Mouse (Mus musculus) liver, embryonic 12.5 days (tissue): Measurements from ENCODE around the gene Stxbp3. TPM values are rescaled to one million over a fixed set of nuclear protein-coding genes. Genes with fewer than 3 reads are reported as not detected.

Source experiments
- ATAC-seq: fragments of 200-750 bp; cut with Nextera tagmentation; 2 replicates; pipeline ENCODE4 v1.8.0; 2017; ENCODE audit warnings: moderate number of reproducible peaks, mild to moderate bottlenecking, moderate library complexity
- H3K27ac ChIP-seq: fragments of 300-500 bp; sonication (generic); 2 replicates; pipeline ENCODE4 v1.5.1; 2016; ENCODE audit warnings: mild to moderate bottlenecking
- H3K27me3 ChIP-seq: fragments of 300-500 bp; sonication (generic); replicated peaks from 2 replicates; pipeline ENCODE4 v1.6.1; 2016; ENCODE audit warnings: mild to moderate bottlenecking, moderate library complexity
- H3K36me3 ChIP-seq: fragments of 300-500 bp; sonication (generic); 2 replicates; pipeline ENCODE4 v1.6.1; 2016; ENCODE audit warnings: mild to moderate bottlenecking, moderate library complexity
- H3K4me1 ChIP-seq: fragments of 300-500 bp; sonication (generic); 2 replicates; pipeline ENCODE4 v1.6.1; 2016
- H3K4me2 ChIP-seq: fragments of 300-500 bp; sonication (generic); 2 replicates; pipeline ENCODE4 v1.6.1; 2016; ENCODE audit warnings: mild to moderate bottlenecking, moderate library complexity
- H3K4me3 ChIP-seq: fragments of 300-500 bp; sonication (generic); 2 replicates; pipeline ENCODE4 v1.5.1; 2016; ENCODE audit warnings: mild to moderate bottlenecking, moderate library complexity
- H3K9ac ChIP-seq: fragments of 300-500 bp; sonication (generic); 2 replicates; pipeline ENCODE4 v1.6.1; 2016; ENCODE audit warnings: mild to moderate bottlenecking, moderate library complexity
- H3K9me3 ChIP-seq: fragments of 300-500 bp; sonication (generic); replicated peaks from 2 replicates; pipeline ENCODE4 v1.6.1; 2016; ENCODE audit warnings: mild to moderate bottlenecking, moderate library complexity
- WGBS: fragments of 180-500 bp; shearing (Covaris S2); methylation state at CpG from one replicate; pipeline ENCODE4 v1.1.7; 2016; ENCODE audit not compliant: insufficient replicate concordance; 5-methylcytosine and 5-hydroxymethylcytosine counted together
- polyA plus RNA-seq: library from polyadenylated mRNA; unstranded; fragments of >200 nt; fragmentation: Nextera tagmentation; extraction: Ambion mirVana; gene quantifications from 2 replicates; pipeline ENCODE4 v1.2.1, GENCODE M21; 2016

Gene Stxbp3
- polyA plus RNA-seq, 1 experiment from 2014 or later: 24.3 TPM

- peak overlapping the region; percentile 66 for H3K27ac ChIP-seq
Observed at GRCm38 (mm10) chr3:108756131-108756530, 84.2 kb downstream of the Stxbp3 start.

GRCm38 (mm10) chr3:108755542-108755941 is 84.8 kb downstream of the Stxbp3 start:
- Histone ChIP-seq H3K27me3 (0 out of 2 replicates have a peak, but pooled peaks cover 10% of the 10 kb centered on the region), H3K4me1 (peaks cover 56% of the 10 kb centered on the region), H3K27ac (peak overlapping the region; percentile 66), H3K36me3 (no peaks in the 10 kb centered on the region), H3K4me2 (peak overlapping the region; percentile 45), H3K9me3 (no peaks in the 10 kb centered on the region), H3K9ac (no peak overlapping the region), H3K4me3 (no peak overlapping the region)
- peak; percentile 71 for ATAC-seq
- 27% methylated on average over 2 of the region's 2 CpGs for WGBS

More at GRCm38 (mm10) chr3:108756131-108756530, 84.2 kb downstream of the Stxbp3 start:
- Histone ChIP-seq H3K4me3 (no peak overlapping the region), H3K36me3 (no peaks in the 10 kb centered on the region), H3K4me2 (peak overlapping the region; percentile 45), H3K27me3 (0 out of 2 replicates have a peak, but pooled peaks cover 10% of the 10 kb centered on the region), H3K9me3 (no peaks in the 10 kb centered on the region), H3K9ac (no peak overlapping the region), H3K4me1 (peaks cover 50% of the 10 kb centered on the region)
- no peak for ATAC-seq
- WGBS: 62% methylated on average over 1 of the region's 1 CpGs

DNA sequence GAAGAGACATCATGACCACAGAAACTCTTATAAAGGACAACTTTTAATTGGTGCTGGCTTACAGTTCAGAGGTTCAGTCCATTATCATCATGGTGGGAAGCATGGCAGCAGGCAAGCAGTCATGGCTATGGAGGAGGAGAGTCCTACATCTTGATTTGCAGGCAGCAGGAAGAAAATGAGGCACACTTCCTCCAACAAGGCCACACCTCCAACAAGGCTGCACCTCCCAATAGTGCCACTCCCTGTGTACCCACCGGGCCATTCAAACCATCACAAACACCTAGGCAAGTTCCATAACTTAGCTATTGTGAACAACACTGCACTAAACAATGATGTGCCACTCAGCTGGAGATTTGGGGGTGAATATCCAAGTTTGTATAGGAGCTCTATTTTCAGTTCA is 85.8 kb downstream of the Stxbp3 start:
- Histone ChIP-seq H3K4me2 (peak overlapping the region; percentile 45), H3K4me1 (peaks cover 65% of the 10 kb centered on the region)
- peak; percentile 55 for ATAC-seq

GRCm38 (mm10) chr3:108751691-108752090 is 88.6 kb downstream of the Stxbp3 start:
- peak overlapping the region; percentile 59 for H3K4me2 ChIP-seq
- H3K27ac ChIP-seq: peak overlapping the region; percentile 85
- H3K4me3 ChIP-seq: peak overlapping the region; percentile 20

More for the DNA sequence above, 85.8 kb downstream of the Stxbp3 start:
- no peaks in the 10 kb centered on the region for H3K36me3 ChIP-seq
- no peak overlapping the region for H3K9ac ChIP-seq
- no peaks in the 10 kb centered on the region for H3K9me3 ChIP-seq
- peak overlapping the region; percentile 66 for H3K27ac ChIP-seq
- H3K27me3 ChIP-seq: 0 out of 2 replicates have a peak, but pooled peaks cover 10% of the 10 kb centered on the region
- no peak overlapping the region for H3K4me3 ChIP-seq
- WGBS: 48% methylated on average over 1 of the region's 1 CpGs

DNA sequence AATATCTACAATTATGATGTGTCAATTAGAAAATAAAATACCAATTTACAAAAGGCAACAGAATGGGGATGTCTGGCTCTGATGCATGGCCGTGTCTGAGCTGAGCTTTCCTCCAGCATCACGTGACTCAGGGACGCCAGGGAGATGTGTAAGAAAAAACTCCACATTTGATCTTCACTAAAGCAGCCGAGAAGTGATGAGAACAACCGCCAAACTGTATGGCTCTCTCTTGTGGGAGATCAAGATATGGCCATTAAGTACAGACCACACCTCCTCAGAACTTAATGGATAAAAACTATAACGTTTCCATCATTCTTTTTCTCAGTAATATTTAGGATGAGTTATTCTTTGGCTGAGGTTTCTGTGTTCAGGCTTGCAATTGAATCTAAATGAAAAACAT is 89.3 kb downstream of the Stxbp3 start:
- 33% methylated on average over 6 of the region's 6 CpGs for WGBS
- Histone ChIP-seq H3K9me3 (no peaks in the 10 kb centered on the region), H3K4me1 (peaks cover 57% of the 10 kb centered on the region), H3K4me3 (peak overlapping the region; percentile 20), H3K27me3 (peaks cover 9% of the 10 kb centered on the region), H3K9ac (peak overlapping the region; percentile 35; the same call in 1 of the 2 replicates), H3K4me2 (peak overlapping the region; percentile 59), H3K36me3 (no peaks in the 10 kb centered on the region), H3K27ac (peak overlapping the region; percentile 85)
- peak; percentile 66 for ATAC-seq

More at GRCm38 (mm10) chr3:108751691-108752090, 88.6 kb downstream of the Stxbp3 start:
- ATAC-seq: peak; percentile 85
- Histone ChIP-seq H3K4me1 (peaks cover 61% of the 10 kb centered on the region), H3K9me3 (no peaks in the 10 kb centered on the region), H3K36me3 (no peaks in the 10 kb centered on the region), H3K27me3 (peaks cover 2% of the 10 kb centered on the region), H3K9ac (peak overlapping the region; percentile 50)
- WGBS: 19% methylated on average over 6 of the region's 6 CpGs

DNA sequence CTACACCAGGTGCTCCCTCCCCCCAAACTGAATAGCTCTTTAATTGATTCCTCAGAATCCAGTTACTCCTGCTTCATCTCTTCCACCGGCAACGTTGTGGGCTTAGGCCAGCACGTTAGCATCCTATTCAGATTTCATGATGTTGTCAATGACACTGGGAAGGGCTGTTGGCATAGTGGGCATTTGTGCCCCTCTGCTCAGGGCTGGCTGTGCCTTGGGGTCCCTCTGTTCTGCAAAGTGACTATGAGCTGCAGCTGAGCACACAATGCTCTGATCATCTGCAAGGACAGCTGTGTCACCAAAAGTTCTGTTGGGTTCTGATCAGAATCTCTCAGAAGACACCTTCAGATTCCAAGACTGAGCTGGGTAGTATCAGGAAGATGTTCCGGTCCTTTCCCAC is 96.3 kb downstream of the Stxbp3 start:
- H3K27ac ChIP-seq: 0 out of 2 replicates have a peak overlapping the region, but pooled peaks have one; percentile 20

More for the DNA sequence above, 96.3 kb downstream of the Stxbp3 start:
- peaks cover 18% of the 10 kb centered on the region for H3K4me1 ChIP-seq
- no peaks in the 10 kb centered on the region for H3K36me3 ChIP-seq
- peaks cover 37% of the 10 kb centered on the region for H3K27me3 ChIP-seq
- H3K9ac ChIP-seq: no peak overlapping the region
- H3K4me2 ChIP-seq: no peak overlapping the region
- no peaks in the 10 kb centered on the region for H3K9me3 ChIP-seq
- ATAC-seq: 0 out of 2 replicates have a peak, but pooled peaks have one; percentile 27
- WGBS: 74% methylated on average over 4 of the region's 4 CpGs
- no peak overlapping the region for H3K4me3 ChIP-seq

Other genes starting within 250 kb of the Stxbp3 start
- 3.0 and 3.5 TPM in 2 replicates for gene Wdr47, start 249.2 kb downstream of the Stxbp3 start, polyA plus RNA-seq
- gene Clcc1, start 186.6 kb downstream of the Stxbp3 start, polyA plus RNA-seq: 44.4 and 47.1 TPM in 2 replicates
- 51.1 and 53.9 TPM in 2 replicates for gene Gpsm2, start 118.2 kb downstream of the Stxbp3 start, polyA plus RNA-seq
- 0.24 and 0.37 TPM in 2 replicates for gene Aknad1, start 100.9 kb downstream of the Stxbp3 start, polyA plus RNA-seq
- 0.07 and 0.10 TPM in 2 replicates for gene Fndc7, start 49.5 kb upstream of the Stxbp3 start, polyA plus RNA-seq
- gene Prpf38b, start 71.2 kb upstream of the Stxbp3 start, polyA plus RNA-seq: 58.1 and 59.1 TPM in 2 replicates
- gene Henmt1, start 99.3 kb upstream of the Stxbp3 start, polyA plus RNA-seq: 0.11 and 0.14 TPM in 2 replicates
- gene Gm9857, start 99.9 kb upstream of the Stxbp3 start, polyA plus RNA-seq: not detected in 2 replicates
- gene Fam102b, start 187.1 kb upstream of the Stxbp3 start, polyA plus RNA-seq: 4.5 TPM in 2 replicates
- gene Slc25a54, start 239.9 kb upstream of the Stxbp3 start, polyA plus RNA-seq: not detected in 2 replicates